Mouse (Mus musculus): ENCODE data around the gene Dll4. TPM values are rescaled to one million over a fixed set of nuclear protein-coding genes. Genes with fewer than 3 reads are reported as not detected.

The Dll4 gene
- polyA plus RNA-seq, 1 experiment from 2014 or later: 2.8 TPM

- no peak overlapping the region for H3K27ac ChIP-seq (ENCODE audit: low read depth, low read length)
- WGBS: 86% methylated on average over 9 of the region's 9 CpGs
- H3K27me3 ChIP-seq (ENCODE audit: control insufficient read depth, insufficient read depth, low read length): no peaks in the 10 kb centered on the region
Measured at GRCm38 (mm10) chr2:119377286-119377685, 51.7 kb downstream of the Dll4 start.

GRCm38 (mm10) chr2:119377826-119378225 is 52.2 kb downstream of the Dll4 start:
- no peak overlapping the region for H3K4me3 ChIP-seq (ENCODE audit: low read depth, low read length)
- ATAC-seq (replicated peaks; ENCODE audit: low FRiP score): no peak
- no peak for DNase-seq (ENCODE audit: low spot score)
- H3K9me3 ChIP-seq (ENCODE audit: control insufficient read depth, low read length): no peaks in the 10 kb centered on the region
- H3K36me3 ChIP-seq (ENCODE audit: control insufficient read depth, insufficient read depth, low read length): peaks cover 17% of the 10 kb centered on the region; the same call in 1 of the 2 replicates
- H3K27ac ChIP-seq (ENCODE audit: low read depth, low read length): no peak overlapping the region
- no peaks in the 10 kb centered on the region for H3K4me1 ChIP-seq (replicated peaks; ENCODE audit: control insufficient read depth, insufficient read depth, low read length)
- no peak overlapping the region for H3K4me2 ChIP-seq (ENCODE audit: low read depth, low read length, severe bottlenecking)
- H3K27me3 ChIP-seq (ENCODE audit: control insufficient read depth, insufficient read depth, low read length): no peaks in the 10 kb centered on the region
- WGBS: 87% methylated on average over 3 of the region's 3 CpGs
- no peak overlapping the region for H3K9ac ChIP-seq (ENCODE audit: low read length)

More at GRCm38 (mm10) chr2:119377286-119377685, 51.7 kb downstream of the Dll4 start:
- Histone ChIP-seq H3K4me1 (replicated peaks; ENCODE audit: control insufficient read depth, insufficient read depth, low read length) (no peaks in the 10 kb centered on the region), H3K4me3 (ENCODE audit: low read depth, low read length) (no peak overlapping the region), H3K36me3 (ENCODE audit: control insufficient read depth, insufficient read depth, low read length) (peaks cover 20% of the 10 kb centered on the region; the same call in 1 of the 2 replicates), H3K9me3 (ENCODE audit: control insufficient read depth, low read length) (no peaks in the 10 kb centered on the region), H3K9ac (ENCODE audit: low read length) (no peak overlapping the region), H3K4me2 (ENCODE audit: low read depth, low read length, severe bottlenecking) (no peak overlapping the region)
- ATAC-seq (replicated peaks; ENCODE audit: low FRiP score): no peak
- no peak for DNase-seq (ENCODE audit: low spot score)

DNA sequence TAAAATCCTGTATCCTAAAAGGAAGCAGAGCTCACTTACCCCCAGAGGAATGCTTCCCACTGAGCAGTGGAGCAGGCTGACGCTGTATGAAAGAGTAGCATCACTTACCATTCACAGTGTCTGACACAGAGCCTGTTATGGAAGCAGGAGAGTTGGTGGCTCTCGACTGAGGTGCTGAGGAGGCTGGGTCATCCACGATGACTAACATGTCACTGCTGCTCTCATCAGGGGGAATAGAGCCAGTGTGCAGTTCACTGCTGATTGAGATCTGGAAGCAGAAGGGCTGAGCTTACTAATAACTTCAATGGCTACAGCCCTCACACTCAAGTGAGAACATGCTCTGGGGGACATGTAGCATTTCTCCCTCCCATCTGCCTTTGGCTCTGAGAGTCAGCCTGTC is 53.9 kb downstream of the Dll4 start:
- Histone ChIP-seq H3K4me1 (replicated peaks; ENCODE audit: control insufficient read depth, insufficient read depth, low read length) (no peaks in the 10 kb centered on the region), H3K27ac (ENCODE audit: low read depth, low read length) (no peak overlapping the region), H3K9ac (ENCODE audit: low read length) (no peak overlapping the region), H3K4me3 (ENCODE audit: low read depth, low read length) (no peak overlapping the region), H3K9me3 (ENCODE audit: control insufficient read depth, low read length) (no peaks in the 10 kb centered on the region), H3K27me3 (ENCODE audit: control insufficient read depth, insufficient read depth, low read length) (no peaks in the 10 kb centered on the region), H3K36me3 (ENCODE audit: control insufficient read depth, insufficient read depth, low read length) (peaks cover 9% of the 10 kb centered on the region; the same call in 1 of the 2 replicates), H3K4me2 (ENCODE audit: low read depth, low read length, severe bottlenecking) (no peak overlapping the region)
- DNase-seq (ENCODE audit: low spot score) (no peak), ATAC-seq (replicated peaks; ENCODE audit: low FRiP score) (no peak)
- WGBS: 90% methylated on average over 3 of the region's 3 CpGs

Other genes starting within 250 kb of the Dll4 start
- 84.2 and 91.2 TPM in 2 replicates for gene Rad51, start 213.0 kb upstream of the Dll4 start, polyA plus RNA-seq (2014; fragmentation: Nextera tagmentation; extraction: Ambion mirVana)
- 52.2 and 53.6 TPM in 2 replicates for gene Rmdn3, start 168.8 kb upstream of the Dll4 start, polyA plus RNA-seq (2014; fragmentation: Nextera tagmentation; extraction: Ambion mirVana)
- gene Gchfr, start 158.0 kb upstream of the Dll4 start, polyA plus RNA-seq (2014; fragmentation: Nextera tagmentation; extraction: Ambion mirVana): 2.7 and 4.1 TPM in 2 replicates
- gene Gm14137, start 151.3 kb upstream of the Dll4 start, polyA plus RNA-seq (2014; fragmentation: Nextera tagmentation; extraction: Ambion mirVana): 0.28 and 0.29 TPM in 2 replicates
- 41.7 and 53.2 TPM in 2 replicates for gene Zfyve19, start 117.2 kb upstream of the Dll4 start, polyA plus RNA-seq (2014; fragmentation: Nextera tagmentation; extraction: Ambion mirVana)
- gene Dnajc17, start 117.0 kb upstream of the Dll4 start, polyA plus RNA-seq (2014; fragmentation: Nextera tagmentation; extraction: Ambion mirVana): 26.6 and 27.1 TPM in 2 replicates
- not detected in 2 replicates for gene Ppp1r14d, start 95.9 kb upstream of the Dll4 start, polyA plus RNA-seq (2014; fragmentation: Nextera tagmentation; extraction: Ambion mirVana)
- 2.2 and 2.8 TPM in 2 replicates for gene Spint1, start 88.4 kb upstream of the Dll4 start, polyA plus RNA-seq (2014; fragmentation: Nextera tagmentation; extraction: Ambion mirVana)
- gene Rhov, start 54.5 kb upstream of the Dll4 start, polyA plus RNA-seq (2014; fragmentation: Nextera tagmentation; extraction: Ambion mirVana): 0.83 and 0.90 TPM in 2 replicates
- 18.5 and 20.5 TPM in 2 replicates for gene Vps18, start 37.0 kb upstream of the Dll4 start, polyA plus RNA-seq (2014; fragmentation: Nextera tagmentation; extraction: Ambion mirVana)
- gene Chac1, start 25.4 kb downstream of the Dll4 start, polyA plus RNA-seq (2014; fragmentation: Nextera tagmentation; extraction: Ambion mirVana): 0.90 and 2.0 TPM in 2 replicates
- 6.2 and 6.5 TPM in 2 replicates for gene Ino80, start 151.9 kb downstream of the Dll4 start, polyA plus RNA-seq (2014; fragmentation: Nextera tagmentation; extraction: Ambion mirVana)
- 0.13 and 0.59 TPM in 2 replicates for gene Exd1, start 221.8 kb downstream of the Dll4 start, polyA plus RNA-seq (2014; fragmentation: Nextera tagmentation; extraction: Ambion mirVana)
- 56.6 and 61.0 TPM in 2 replicates for gene Chp1, start 221.9 kb downstream of the Dll4 start, polyA plus RNA-seq (2014; fragmentation: Nextera tagmentation; extraction: Ambion mirVana)

Data from forebrain, embryonic 11.5 days (tissue).